Mouse (Mus musculus): ENCODE measurements at regions not wholly inside any gene's neighbourhood (a gene's known extent, or its start where the extent isn't known, plus 50 kb on each side); places are given as distances from the start of the nearest gene placed in this dataset.

DNA sequence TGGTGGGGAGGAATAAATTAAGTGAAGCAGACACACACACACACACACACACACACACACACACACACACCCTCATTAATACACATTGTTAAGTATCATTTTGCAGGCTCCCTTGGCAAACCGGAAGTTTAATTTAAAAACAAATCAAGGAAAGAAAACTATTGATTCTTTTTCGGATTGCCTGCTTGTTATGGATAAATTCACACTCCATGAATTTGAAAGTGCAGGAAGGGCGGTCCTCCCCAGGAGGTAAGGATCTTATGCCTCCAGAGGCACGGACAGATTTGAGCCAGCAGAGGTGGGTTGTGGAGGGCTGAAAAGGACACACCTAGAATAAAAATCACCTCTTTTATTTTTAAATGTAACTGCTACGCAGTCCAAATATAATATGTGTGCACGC, 156.2 kb upstream of the Gm15217 start:
- 80% methylated on average over 6 of the region's 6 CpGs for WGBS
- H3K36me3 ChIP-seq (ENCODE audit: insufficient read depth, low read length): no peaks in the 10 kb centered on the region

DNA sequence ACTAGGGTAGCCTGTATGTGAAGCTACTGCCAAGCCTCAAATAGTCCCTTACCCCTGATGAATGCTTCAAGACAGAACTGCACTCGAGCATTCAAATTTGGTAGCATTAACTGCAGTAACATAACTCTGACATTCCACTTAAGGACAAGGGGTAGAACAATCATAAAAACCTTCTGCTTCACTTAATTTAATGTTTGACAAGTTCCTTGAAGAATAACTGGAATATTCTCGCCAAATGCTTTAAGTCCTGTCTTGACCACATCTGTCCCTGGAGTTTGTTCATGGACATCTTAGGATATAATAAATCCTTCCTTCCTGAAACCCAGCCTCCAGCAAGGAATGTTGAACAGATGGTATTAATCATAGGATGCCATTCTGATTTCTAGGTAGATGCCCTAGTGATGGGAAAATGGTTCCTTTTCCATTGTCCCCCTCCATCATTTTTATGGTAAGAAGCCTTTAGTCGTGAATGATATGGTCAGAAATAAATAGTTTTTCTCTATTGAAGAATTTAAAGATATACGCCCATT, 154.7 kb upstream of the Gm15217 start:
- ATAC-seq (ENCODE audit: low FRiP score, low TSS enrichment): no peak
- Histone ChIP-seq H3K9ac (replicated peaks; ENCODE audit: low read length) (no peak overlapping the region), H3K27ac (ENCODE audit: low read length) (no peak overlapping the region), H3K36me3 (ENCODE audit: insufficient read depth, low read length) (no peaks in the 10 kb centered on the region), H3K4me2 (replicated peaks; ENCODE audit: low read depth, low read length) (no peak overlapping the region), H3K27me3 (ENCODE audit: insufficient read depth, low read length) (0 out of 2 replicates have a peak, but pooled peaks cover 3% of the 10 kb centered on the region), H3K9me3 (ENCODE audit: low read length) (no peaks in the 10 kb centered on the region), H3K4me1 (ENCODE audit: insufficient read depth, low read length) (peaks cover 12% of the 10 kb centered on the region; the same call in 1 of the 2 replicates), H3K4me3 (ENCODE audit: low read length) (no peak overlapping the region)
- 63% methylated on average over 4 of the region's 4 CpGs for WGBS

More for the DNA sequence above, 156.2 kb upstream of the Gm15217 start:
- ATAC-seq (ENCODE audit: low FRiP score, low TSS enrichment): no peak
- H3K4me2 ChIP-seq (replicated peaks; ENCODE audit: low read depth, low read length): no peak overlapping the region
- no peak overlapping the region for H3K4me3 ChIP-seq (ENCODE audit: low read length)
- H3K27ac ChIP-seq (ENCODE audit: low read length): no peak overlapping the region
- H3K9ac ChIP-seq (replicated peaks; ENCODE audit: low read length): no peak overlapping the region
- H3K27me3 ChIP-seq (ENCODE audit: insufficient read depth, low read length): 0 out of 2 replicates have a peak, but pooled peaks cover 2% of the 10 kb centered on the region
- H3K9me3 ChIP-seq (ENCODE audit: low read length): no peaks in the 10 kb centered on the region
- peaks cover 12% of the 10 kb centered on the region; the same call in 1 of the 2 replicates for H3K4me1 ChIP-seq (ENCODE audit: insufficient read depth, low read length)

DNA sequence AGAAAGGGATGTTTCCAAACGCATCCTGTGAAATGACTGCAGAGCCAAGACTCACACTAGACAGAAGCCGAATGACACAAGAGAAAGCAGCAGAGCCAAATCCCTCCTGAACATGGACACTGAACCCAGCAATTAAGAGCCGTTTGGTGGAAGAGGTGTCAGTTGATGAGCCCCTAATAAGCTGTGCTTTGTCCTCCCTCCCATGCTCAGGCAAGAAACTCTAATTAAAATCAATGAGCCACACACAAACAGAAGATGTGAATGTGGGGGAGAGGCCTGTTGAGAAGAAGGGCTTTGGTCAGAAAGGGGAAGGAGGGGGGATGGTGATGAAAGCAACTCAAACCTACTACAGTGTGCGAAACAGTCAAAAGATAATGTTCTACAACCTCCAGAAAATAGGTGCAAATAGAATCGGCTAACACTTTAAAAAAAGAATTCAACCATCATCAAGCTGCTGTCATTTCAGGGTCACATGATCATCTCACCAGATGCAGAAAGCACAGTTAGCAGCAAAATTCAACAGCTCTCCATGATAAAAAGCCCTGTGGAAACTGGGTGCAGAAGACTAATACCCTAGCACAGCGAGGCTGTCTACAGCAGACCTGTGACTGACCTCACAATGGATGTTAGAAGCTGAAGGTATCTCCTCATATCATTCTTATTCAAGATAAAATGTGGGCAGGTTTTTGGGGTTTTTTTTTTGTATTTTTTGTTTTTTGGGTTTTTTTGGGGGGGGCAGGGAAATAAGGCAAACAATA, 153.2 kb upstream of the Gm15217 start:
- Histone ChIP-seq H3K27me3 (ENCODE audit: insufficient read depth, low read length) (0 out of 2 replicates have a peak, but pooled peaks cover 3% of the 10 kb centered on the region), H3K9ac (replicated peaks; ENCODE audit: low read length) (no peak overlapping the region), H3K4me2 (replicated peaks; ENCODE audit: low read depth, low read length) (no peak overlapping the region), H3K9me3 (ENCODE audit: low read length) (no peaks in the 10 kb centered on the region), H3K36me3 (ENCODE audit: insufficient read depth, low read length) (no peaks in the 10 kb centered on the region), H3K4me1 (ENCODE audit: insufficient read depth, low read length) (peaks cover 12% of the 10 kb centered on the region; the same call in 1 of the 2 replicates), H3K4me3 (ENCODE audit: low read length) (no peak overlapping the region), H3K27ac (ENCODE audit: low read length) (no peak overlapping the region)
- peak; percentile 74 for ATAC-seq (ENCODE audit: low FRiP score, low TSS enrichment)
- WGBS: 31% methylated on average over 6 of the region's 6 CpGs

DNA sequence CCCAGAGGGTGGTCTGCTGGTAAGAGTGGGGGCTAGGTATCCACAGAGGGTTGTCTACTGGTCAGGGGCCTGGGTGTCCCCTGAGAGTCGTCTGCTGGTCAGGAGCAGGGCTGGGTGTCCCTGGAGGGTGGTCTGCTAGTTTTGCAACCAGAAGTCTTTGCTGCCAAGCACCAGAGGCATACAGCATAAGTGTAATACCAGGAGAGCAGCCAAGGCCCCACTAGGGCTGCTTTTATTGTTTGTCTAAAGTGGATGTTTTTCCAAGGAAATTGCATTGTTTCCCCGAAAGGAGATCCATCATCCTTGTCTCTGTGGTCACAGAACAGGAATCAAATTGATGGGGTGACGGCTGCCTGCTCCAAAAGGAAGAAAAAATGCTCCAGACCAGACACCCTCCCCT, 145.2 kb upstream of the Gm15217 start:
- Histone ChIP-seq H3K9ac (replicated peaks; ENCODE audit: low read length) (no peak overlapping the region), H3K4me2 (replicated peaks; ENCODE audit: low read depth, low read length) (no peak overlapping the region), H3K27ac (ENCODE audit: low read length) (no peak overlapping the region), H3K36me3 (ENCODE audit: insufficient read depth, low read length) (no peaks in the 10 kb centered on the region), H3K4me1 (ENCODE audit: insufficient read depth, low read length) (no peaks in the 10 kb centered on the region; the same call in 1 of the 2 replicates), H3K9me3 (ENCODE audit: low read length) (no peaks in the 10 kb centered on the region), H3K27me3 (ENCODE audit: insufficient read depth, low read length) (no peaks in the 10 kb centered on the region), H3K4me3 (ENCODE audit: low read length) (no peak overlapping the region)
- 35% methylated on average over 3 of the region's 3 CpGs for WGBS
- ATAC-seq (ENCODE audit: low FRiP score, low TSS enrichment): no peak

DNA sequence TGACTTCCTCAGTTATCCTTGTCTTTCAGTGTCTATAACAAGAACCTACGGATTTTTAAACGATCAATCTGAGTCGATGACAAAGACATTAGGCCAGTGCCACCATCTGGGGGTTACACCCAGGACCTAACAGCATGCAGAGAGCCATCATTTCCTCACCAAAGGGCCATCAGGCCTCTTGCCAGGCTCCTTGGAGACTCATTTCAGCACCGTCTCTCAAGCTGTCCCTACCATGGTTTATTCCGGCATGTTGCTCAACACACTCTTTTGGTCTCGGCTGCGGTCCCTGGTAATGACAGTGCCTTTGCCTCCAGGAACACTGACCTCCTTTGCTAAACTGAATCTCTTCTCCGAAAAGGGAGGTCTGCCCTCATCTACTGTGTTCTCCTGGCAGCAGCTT, 144.4 kb upstream of the Gm15217 start:
- H3K4me1 ChIP-seq (ENCODE audit: insufficient read depth, low read length): no peaks in the 10 kb centered on the region; the same call in 1 of the 2 replicates
- H3K27me3 ChIP-seq (ENCODE audit: insufficient read depth, low read length): no peaks in the 10 kb centered on the region
- 91% methylated on average over 8 of the region's 8 CpGs for WGBS
- no peak for ATAC-seq (ENCODE audit: low FRiP score, low TSS enrichment)
- H3K27ac ChIP-seq (ENCODE audit: low read length): no peak overlapping the region
- no peaks in the 10 kb centered on the region for H3K36me3 ChIP-seq (ENCODE audit: insufficient read depth, low read length)
- H3K9ac ChIP-seq (replicated peaks; ENCODE audit: low read length): no peak overlapping the region
- H3K4me3 ChIP-seq (ENCODE audit: low read length): no peak overlapping the region
- H3K4me2 ChIP-seq (replicated peaks; ENCODE audit: low read depth, low read length): no peak overlapping the region
- H3K9me3 ChIP-seq (ENCODE audit: low read length): no peaks in the 10 kb centered on the region

DNA sequence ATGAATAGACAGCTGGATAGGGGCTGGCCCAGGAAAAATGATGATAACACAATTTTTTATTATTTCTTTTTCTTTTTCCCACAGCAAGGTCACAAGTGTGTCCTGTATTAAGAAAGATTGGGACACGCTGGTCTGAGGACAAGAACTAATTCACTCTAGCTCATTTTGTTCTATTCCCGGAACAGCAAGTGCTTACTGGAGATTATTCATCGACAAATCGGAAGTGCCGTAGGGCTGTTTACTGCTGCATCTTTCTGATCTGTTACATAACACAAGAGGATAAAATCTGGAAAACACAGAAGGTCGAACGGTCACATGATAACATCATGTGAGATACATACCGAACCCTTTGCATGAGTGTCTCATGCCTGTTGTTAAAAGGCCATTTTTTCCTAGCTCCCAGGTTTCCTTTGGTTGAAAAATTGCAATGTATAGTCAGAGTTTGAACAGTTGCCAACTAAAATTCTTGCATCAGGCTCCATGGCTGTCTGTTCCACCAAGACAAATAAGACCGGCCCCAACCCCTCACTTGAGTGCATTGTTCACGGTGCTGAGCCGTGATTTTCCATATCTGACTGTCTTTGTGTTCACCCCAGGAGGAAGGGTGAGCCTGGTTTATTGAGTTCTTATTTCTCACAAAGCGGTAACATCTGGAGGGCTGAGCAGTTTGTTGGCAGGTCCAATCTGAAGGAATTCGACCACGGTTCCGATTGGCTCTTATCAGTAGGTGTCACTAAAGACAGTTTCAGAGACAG, 139.0 kb upstream of the Gm15217 start:
- 67% methylated on average over 15 of the region's 15 CpGs for WGBS
- Histone ChIP-seq H3K4me3 (ENCODE audit: low read length) (no peak overlapping the region), H3K27ac (ENCODE audit: low read length) (no peak overlapping the region; the same call in 1 of the 2 replicates), H3K4me1 (ENCODE audit: insufficient read depth, low read length) (no peaks in the 10 kb centered on the region), H3K27me3 (ENCODE audit: insufficient read depth, low read length) (no peaks in the 10 kb centered on the region), H3K36me3 (ENCODE audit: insufficient read depth, low read length) (no peaks in the 10 kb centered on the region), H3K4me2 (replicated peaks; ENCODE audit: low read depth, low read length) (no peak overlapping the region), H3K9ac (replicated peaks; ENCODE audit: low read length) (no peak overlapping the region), H3K9me3 (ENCODE audit: low read length) (no peaks in the 10 kb centered on the region)
- no peak for ATAC-seq (ENCODE audit: low FRiP score, low TSS enrichment)

DNA sequence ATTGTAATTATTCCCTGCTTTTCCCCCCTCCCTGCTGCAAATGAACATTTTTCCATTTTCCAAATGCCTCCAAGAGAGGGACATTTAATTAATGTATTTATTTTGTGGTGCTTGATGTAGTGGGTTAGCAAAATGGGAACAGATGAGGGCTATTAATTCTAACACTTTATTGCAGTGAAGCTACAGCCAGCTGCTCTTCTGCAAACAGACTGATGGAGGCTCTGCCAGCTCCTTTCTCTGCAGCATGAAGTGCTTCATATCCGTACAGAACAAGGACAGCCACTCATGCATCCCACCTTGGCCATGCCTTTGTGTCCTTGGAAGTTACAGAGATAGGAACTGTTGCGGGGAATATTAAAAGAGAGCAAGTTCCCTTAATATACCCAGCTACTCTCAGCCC, 138.3 kb upstream of the Gm15217 start:
- Histone ChIP-seq H3K4me2 (replicated peaks; ENCODE audit: low read depth, low read length) (no peak overlapping the region), H3K27ac (ENCODE audit: low read length) (no peak overlapping the region), H3K4me1 (ENCODE audit: insufficient read depth, low read length) (no peaks in the 10 kb centered on the region), H3K36me3 (ENCODE audit: insufficient read depth, low read length) (no peaks in the 10 kb centered on the region), H3K9ac (replicated peaks; ENCODE audit: low read length) (no peak overlapping the region), H3K27me3 (ENCODE audit: insufficient read depth, low read length) (no peaks in the 10 kb centered on the region), H3K4me3 (ENCODE audit: low read length) (no peak overlapping the region), H3K9me3 (ENCODE audit: low read length) (no peaks in the 10 kb centered on the region)
- 0 out of 2 replicates have a peak, but pooled peaks have one; percentile 31 for ATAC-seq (ENCODE audit: low FRiP score, low TSS enrichment)
- WGBS: 54% methylated on average over 2 of the region's 2 CpGs

DNA sequence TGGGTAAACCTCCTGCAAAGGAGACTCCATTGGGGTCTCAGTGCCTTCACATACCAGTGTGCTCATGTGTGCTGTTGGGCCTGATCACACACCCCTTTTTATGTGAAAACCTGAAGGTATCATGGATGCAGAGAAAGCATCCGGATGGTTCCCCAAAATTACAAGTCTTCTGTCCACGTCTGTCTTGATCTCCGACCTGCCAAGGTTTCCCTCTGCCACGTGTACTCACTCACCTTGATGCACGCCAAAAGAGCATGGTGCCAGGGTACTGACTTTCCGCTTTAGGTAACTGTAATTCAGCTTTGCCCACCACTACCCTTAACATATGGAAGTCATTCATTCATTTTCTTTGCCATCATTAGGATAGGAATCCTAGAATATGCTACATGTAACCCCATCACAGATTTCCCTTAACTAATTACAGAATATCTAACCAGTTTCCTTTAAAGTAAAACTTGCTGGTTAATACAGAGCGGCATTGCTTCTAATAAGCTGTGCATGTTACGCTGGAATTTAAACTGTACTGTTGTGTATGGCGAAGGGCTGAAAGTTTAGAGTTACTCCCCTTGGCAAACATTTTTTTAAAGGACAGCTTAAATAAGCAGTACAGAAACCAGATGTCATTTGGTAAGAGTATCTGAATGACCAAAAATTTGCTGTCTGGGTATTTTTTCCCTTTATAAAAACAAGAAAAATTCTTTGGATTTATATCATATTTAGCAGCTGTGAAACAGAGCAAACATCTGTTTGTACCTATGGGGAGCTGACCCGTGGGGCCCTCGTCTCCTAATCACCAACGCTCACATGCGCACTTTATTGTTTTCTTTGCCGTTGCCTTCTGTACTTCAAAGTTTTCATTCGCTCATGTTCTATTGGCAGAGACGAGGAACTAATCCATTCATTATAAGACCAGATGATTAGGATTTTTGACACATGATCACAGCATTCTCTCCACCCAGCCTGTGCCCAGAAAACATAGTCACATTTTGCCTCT, 131.4 kb upstream of the Gm15217 start:
- Histone ChIP-seq H3K4me3 (ENCODE audit: low read length) (no peak overlapping the region), H3K27ac (ENCODE audit: low read length) (no peak overlapping the region), H3K27me3 (ENCODE audit: insufficient read depth, low read length) (no peaks in the 10 kb centered on the region), H3K9ac (replicated peaks; ENCODE audit: low read length) (no peak overlapping the region), H3K9me3 (ENCODE audit: low read length) (no peaks in the 10 kb centered on the region), H3K4me1 (ENCODE audit: insufficient read depth, low read length) (peaks cover 6% of the 10 kb centered on the region; the same call in 1 of the 2 replicates), H3K4me2 (replicated peaks; ENCODE audit: low read depth, low read length) (no peak overlapping the region), H3K36me3 (ENCODE audit: insufficient read depth, low read length) (no peaks in the 10 kb centered on the region)
- ATAC-seq (ENCODE audit: low FRiP score, low TSS enrichment): no peak
- 63% methylated on average over 16 of the region's 16 CpGs for WGBS

DNA sequence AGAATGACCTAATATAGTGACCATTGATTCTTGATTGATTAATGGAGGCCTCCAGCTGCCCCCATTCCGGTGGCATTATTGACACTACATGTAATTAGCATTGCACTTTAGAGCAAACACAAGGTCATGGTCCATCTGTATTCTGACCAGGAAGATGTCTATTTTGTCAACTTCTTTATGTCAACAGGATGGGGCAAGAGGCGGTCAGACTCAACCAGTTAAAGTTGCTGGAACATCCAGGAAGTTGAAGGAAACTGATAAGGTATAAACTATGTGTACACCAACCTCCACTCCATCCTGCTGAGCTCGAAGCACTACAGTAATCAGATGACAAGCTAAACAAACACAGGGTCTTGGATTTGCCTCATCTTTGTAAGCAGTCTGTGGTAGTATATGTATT, 130.1 kb upstream of the Gm15217 start:
- H3K4me3 ChIP-seq (ENCODE audit: low read length): no peak overlapping the region
- peaks cover 6% of the 10 kb centered on the region; the same call in 1 of the 2 replicates for H3K4me1 ChIP-seq (ENCODE audit: insufficient read depth, low read length)
- 53% methylated on average over 3 of the region's 3 CpGs for WGBS

More for the DNA sequence above, 130.1 kb upstream of the Gm15217 start:
- Histone ChIP-seq H3K9me3 (ENCODE audit: low read length) (no peaks in the 10 kb centered on the region), H3K27ac (ENCODE audit: low read length) (no peak overlapping the region), H3K9ac (replicated peaks; ENCODE audit: low read length) (no peak overlapping the region), H3K4me2 (replicated peaks; ENCODE audit: low read depth, low read length) (no peak overlapping the region), H3K27me3 (ENCODE audit: insufficient read depth, low read length) (no peaks in the 10 kb centered on the region), H3K36me3 (ENCODE audit: insufficient read depth, low read length) (no peaks in the 10 kb centered on the region)
- no peak for ATAC-seq (ENCODE audit: low FRiP score, low TSS enrichment)
